Mouse (Mus musculus) limb, embryonic 13.5 days (tissue): ENCODE results near the gene Hnrnpm. TPM values are rescaled to one million over a fixed set of nuclear protein-coding genes. Genes with fewer than 3 reads are reported as not detected.
"Not testable (repeated sequence)": the region's sequence is repeated elsewhere in the genome, so short reads cannot be mapped to it uniquely, and the experiment has no call there.

Experiments
- ATAC-seq: fragments of 200-750 bp; cut with Nextera tagmentation; 2 replicates; pipeline ENCODE4 v1.8.0; 2017; ENCODE audit warnings: low read depth, moderate number of reproducible peaks, moderate TSS enrichment; ENCODE audit not compliant: low FRiP score
- H3K27ac ChIP-seq: fragments of 300-500 bp; sonication (generic); 2 replicates; pipeline ENCODE4 v1.5.1; 2015; ENCODE audit warnings: inconsistent platforms, mild to moderate bottlenecking, moderate library complexity
- H3K27me3 ChIP-seq: fragments of 300-500 bp; sonication (generic); 2 replicates; pipeline ENCODE4 v1.6.1; 2015; ENCODE audit warnings: mild to moderate bottlenecking, inconsistent platforms
- H3K36me3 ChIP-seq: fragments of 300-500 bp; sonication (generic); 2 replicates; pipeline ENCODE4 v1.6.1; 2015; ENCODE audit warnings: inconsistent platforms, mild to moderate bottlenecking, moderate library complexity
- H3K4me1 ChIP-seq: fragments of 300-500 bp; sonication (generic); 2 replicates; pipeline ENCODE4 v1.6.1; 2015; ENCODE audit warnings: inconsistent platforms
- H3K4me2 ChIP-seq: fragments of 300-500 bp; sonication (generic); replicated peaks from 2 replicates; pipeline ENCODE4 v1.6.1; 2015; ENCODE audit warnings: inconsistent platforms, mild to moderate bottlenecking, moderate library complexity
- H3K4me3 ChIP-seq: fragments of 300-500 bp; sonication (generic); 2 replicates; pipeline ENCODE4 v1.5.1; 2015; ENCODE audit warnings: moderate library complexity, mild to moderate bottlenecking, inconsistent platforms
- H3K9ac ChIP-seq: fragments of 300-500 bp; sonication (generic); 2 replicates; pipeline ENCODE4 v1.6.1; 2015; ENCODE audit warnings: mild to moderate bottlenecking, inconsistent platforms
- H3K9me3 ChIP-seq: fragments of 300-500 bp; sonication (generic); 2 replicates; pipeline ENCODE4 v1.6.1; 2016; ENCODE audit warnings: inconsistent platforms
- WGBS: fragments of 180-500 bp; shearing (Covaris S2); methylation state at CpG from one replicate; pipeline ENCODE4 v1.1.7; 2015; 5-methylcytosine and 5-hydroxymethylcytosine counted together
- polyA plus RNA-seq: library from polyadenylated mRNA; unstranded; fragments of >200 nt; fragmentation: Nextera tagmentation; extraction: Ambion mirVana; gene quantifications from 2 replicates; pipeline ENCODE4 v1.2.1, GENCODE M21; 2015

Gene Hnrnpm
- polyA plus RNA-seq, 1 experiment from 2014 or later, result 395 TPM

DNA sequence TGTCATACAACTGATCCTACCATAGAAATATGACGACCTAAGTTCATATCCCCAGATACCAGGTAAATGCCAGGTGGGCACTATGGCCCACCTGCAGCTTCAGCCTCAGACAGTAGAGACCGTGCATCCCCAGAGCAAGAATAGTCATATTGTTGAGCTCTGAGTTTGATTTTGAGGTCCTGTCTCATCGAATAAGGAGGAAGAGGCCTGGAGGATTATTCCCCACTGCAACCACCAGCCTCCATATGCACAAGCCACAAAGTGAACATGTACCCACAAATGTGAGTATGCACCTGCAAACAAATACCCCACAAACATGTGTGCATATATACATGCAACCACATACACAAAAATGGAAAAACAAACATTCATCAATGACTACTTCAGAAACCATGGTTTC is 59.4 kb downstream of the Hnrnpm start:
- no peak overlapping the region for H3K27ac ChIP-seq
- 92% methylated on average over 3 of the region's 3 CpGs for WGBS

GRCm38 (mm10) chr17:33613726-33614125 is 72.9 kb downstream of the Hnrnpm start:
- H3K4me3 ChIP-seq, H3K4me1 ChIP-seq, H3K27me3 ChIP-seq, H3K36me3 ChIP-seq, ATAC-seq, H3K4me2 ChIP-seq, H3K9ac ChIP-seq, H3K27ac ChIP-seq, H3K9me3 ChIP-seq: not testable (repeated sequence)
- WGBS, result 91% methylated on average over 5 of the region's 5 CpGs

More for the DNA sequence above, 59.4 kb downstream of the Hnrnpm start:
- Histone ChIP-seq H3K4me2 (no peak overlapping the region), H3K27me3 (no peaks in the 10 kb centered on the region), H3K36me3 (peaks cover 21% of the 10 kb centered on the region), H3K9me3 (no peaks in the 10 kb centered on the region), H3K9ac (no peak overlapping the region), H3K4me1 (peaks cover 19% of the 10 kb centered on the region), H3K4me3 (no peak overlapping the region)
- no peak for ATAC-seq

GRCm38 (mm10) chr17:33610548-33610947 is 76.1 kb downstream of the Hnrnpm start:
- Histone ChIP-seq H3K36me3 (no peaks in the 10 kb centered on the region), H3K27me3 (no peaks in the 10 kb centered on the region), H3K4me1 (no peaks in the 10 kb centered on the region), H3K4me2 (no peak overlapping the region), H3K9me3 (no peaks in the 10 kb centered on the region), H3K4me3 (no peak overlapping the region), H3K27ac (no peak overlapping the region), H3K9ac (no peak overlapping the region)
- 80% methylated on average over 7 of the region's 7 CpGs for WGBS
- ATAC-seq, result no peak

DNA sequence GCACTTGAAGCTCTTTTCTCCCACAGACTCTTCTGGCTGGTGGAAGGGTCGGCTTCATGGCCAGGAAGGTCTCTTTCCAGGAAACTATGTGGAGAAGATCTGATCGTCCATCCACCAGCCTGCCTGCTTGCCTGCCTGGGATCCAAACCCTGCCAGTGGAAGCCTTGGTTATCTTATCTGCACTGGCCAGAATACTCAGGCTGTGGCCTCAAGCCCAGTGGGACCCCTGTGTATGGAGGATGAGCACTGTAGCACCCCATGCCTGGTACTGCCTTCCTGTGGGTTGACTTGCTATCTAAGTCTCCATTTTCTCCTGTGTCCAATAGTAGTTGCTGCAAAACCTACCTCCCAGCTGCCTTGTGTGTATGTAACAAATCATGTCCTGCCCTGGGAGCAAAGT is 79.4 kb downstream of the Hnrnpm start:
- H3K36me3 ChIP-seq, result no peaks in the 10 kb centered on the region
- 88% methylated on average over 2 of the region's 2 CpGs for WGBS
- H3K27ac ChIP-seq, result no peak overlapping the region

DNA sequence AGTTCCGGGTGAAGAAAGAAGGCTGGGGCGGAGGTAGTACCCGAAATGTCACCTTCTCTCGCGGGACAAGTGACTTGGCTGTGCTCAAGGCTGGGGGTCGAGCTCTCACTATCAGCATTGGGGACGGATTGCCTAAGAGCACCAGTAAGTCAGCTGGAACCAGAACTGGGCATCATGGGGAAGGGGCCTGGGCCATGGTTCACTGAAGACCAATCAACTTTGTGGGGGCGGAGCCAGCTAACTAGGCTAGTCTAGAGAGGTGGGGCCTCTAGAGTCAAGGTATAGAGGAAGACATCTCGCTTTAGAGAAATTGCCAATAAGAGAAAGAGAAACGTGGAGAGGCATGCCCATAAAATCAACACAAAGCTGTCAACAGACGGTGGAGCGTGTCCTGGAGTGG is 84.7 kb downstream of the Hnrnpm start:
- Histone ChIP-seq H3K9me3 (peaks cover 11% of the 10 kb centered on the region), H3K27ac (no peak overlapping the region), H3K9ac (no peak overlapping the region), H3K27me3 (no peaks in the 10 kb centered on the region), H3K4me2 (no peak overlapping the region), H3K4me1 (no peaks in the 10 kb centered on the region), H3K36me3 (no peaks in the 10 kb centered on the region), H3K4me3 (no peak overlapping the region)
- 86% methylated on average over 12 of the region's 12 CpGs for WGBS
- ATAC-seq, result no peak

More for the DNA sequence above, 79.4 kb downstream of the Hnrnpm start:
- no peaks in the 10 kb centered on the region for H3K4me1 ChIP-seq
- H3K4me2 ChIP-seq, result no peak overlapping the region
- no peak overlapping the region for H3K9ac ChIP-seq
- no peaks in the 10 kb centered on the region for H3K27me3 ChIP-seq
- H3K9me3 ChIP-seq, result no peaks in the 10 kb centered on the region
- H3K4me3 ChIP-seq, result no peak overlapping the region
- no peak for ATAC-seq

GRCm38 (mm10) chr17:33600831-33601230 is 85.8 kb downstream of the Hnrnpm start:
- Histone ChIP-seq H3K4me1 (no peaks in the 10 kb centered on the region), H3K9ac (no peak overlapping the region), H3K4me2 (no peak overlapping the region), H3K36me3 (no peaks in the 10 kb centered on the region), H3K27me3 (no peaks in the 10 kb centered on the region), H3K4me3 (no peak overlapping the region), H3K9me3 (peaks cover 11% of the 10 kb centered on the region), H3K27ac (no peak overlapping the region)
- ATAC-seq, result no peak
- 89% methylated on average over 3 of the region's 3 CpGs for WGBS

DNA sequence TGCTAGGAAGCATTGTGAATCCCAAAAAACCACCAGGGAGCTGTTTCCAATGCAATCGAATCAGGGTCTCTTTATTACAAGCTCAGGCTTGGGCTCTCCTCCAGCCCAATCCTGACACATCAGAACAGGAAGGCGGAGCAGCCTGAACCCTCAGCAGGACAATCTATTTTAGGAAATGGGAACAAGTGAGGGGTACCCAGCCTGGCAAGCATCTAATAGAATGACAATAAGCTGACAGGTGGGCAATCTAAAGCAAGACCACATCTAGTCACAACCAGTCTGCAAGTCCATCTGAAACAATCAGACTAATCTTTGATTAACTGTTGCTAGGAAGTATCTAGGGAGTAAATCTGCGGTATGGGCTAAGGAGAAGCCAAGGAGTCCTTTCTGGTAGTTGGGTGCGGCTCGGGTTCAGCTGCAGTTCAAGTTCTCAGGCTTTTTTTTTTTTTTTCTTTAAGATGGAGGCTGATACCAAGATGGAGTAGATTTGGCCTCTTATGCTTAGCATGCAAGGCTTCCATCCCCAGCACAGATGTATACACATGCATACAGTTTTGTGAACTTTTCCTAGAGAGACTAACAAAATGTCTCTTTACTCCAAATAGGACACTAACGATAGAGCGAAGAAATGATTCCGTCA is 86.7 kb downstream of the Hnrnpm start:
- no peak overlapping the region for H3K9ac ChIP-seq
- WGBS, result 89% methylated on average over 8 of the region's 8 CpGs
- H3K4me3 ChIP-seq, result no peak overlapping the region
- ATAC-seq, result no peak
- peaks cover 11% of the 10 kb centered on the region for H3K9me3 ChIP-seq
- H3K36me3 ChIP-seq, result no peaks in the 10 kb centered on the region
- no peaks in the 10 kb centered on the region for H3K4me1 ChIP-seq
- H3K4me2 ChIP-seq, result no peak overlapping the region
- H3K27ac ChIP-seq, result no peak overlapping the region
- H3K27me3 ChIP-seq, result no peaks in the 10 kb centered on the region

DNA sequence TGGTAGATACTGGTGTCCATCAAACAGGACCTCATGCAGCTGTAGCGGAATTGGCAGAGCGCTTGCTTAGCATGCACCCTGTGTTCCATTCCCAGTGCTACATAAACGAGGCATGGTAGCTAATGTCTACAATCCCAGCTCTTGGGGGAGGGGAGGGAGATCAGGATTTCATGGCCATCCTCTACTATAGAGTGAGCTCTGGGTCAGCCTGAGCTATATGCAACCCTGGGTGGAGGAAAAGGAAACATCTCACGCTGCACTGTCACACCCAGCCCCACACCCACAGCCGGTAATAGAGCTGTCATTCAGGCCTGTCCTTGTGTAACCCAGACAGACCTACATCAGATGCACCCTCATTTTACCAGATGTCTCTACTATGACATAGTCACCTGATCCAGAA is 88.2 kb downstream of the Hnrnpm start:
- H3K9me3 ChIP-seq, result peaks cover 11% of the 10 kb centered on the region
- H3K4me1 ChIP-seq, result no peaks in the 10 kb centered on the region
- ATAC-seq, result no peak
- H3K4me3 ChIP-seq, result no peak overlapping the region
- no peak overlapping the region for H3K4me2 ChIP-seq
- no peaks in the 10 kb centered on the region for H3K27me3 ChIP-seq
- no peak overlapping the region for H3K27ac ChIP-seq
- no peak overlapping the region for H3K9ac ChIP-seq
- 91% methylated on average over 5 of the region's 5 CpGs for WGBS
- no peaks in the 10 kb centered on the region for H3K36me3 ChIP-seq

DNA sequence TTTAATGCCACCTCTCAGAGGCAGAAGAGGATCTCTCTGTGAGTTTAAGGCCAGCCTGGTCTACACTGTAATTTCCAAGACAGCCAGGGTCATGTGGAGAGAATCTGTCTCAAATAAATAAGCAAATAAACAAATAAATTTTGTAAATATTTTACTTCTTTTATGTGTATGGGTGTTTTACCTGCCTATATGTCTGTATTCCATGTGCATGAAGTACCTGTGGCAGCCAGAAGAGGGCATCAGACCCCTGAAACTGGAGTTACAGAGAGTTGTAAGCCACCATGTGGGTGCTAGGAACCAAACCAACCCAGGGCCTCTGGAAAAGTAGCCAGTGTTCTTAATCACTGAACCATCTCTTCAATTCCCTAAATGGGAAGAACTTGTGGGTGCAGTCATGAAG is 89.4 kb downstream of the Hnrnpm start:
- no peaks in the 10 kb centered on the region for H3K36me3 ChIP-seq
- ATAC-seq, result no peak

More for the DNA sequence above, 89.4 kb downstream of the Hnrnpm start:
- H3K9me3 ChIP-seq, result peaks cover 11% of the 10 kb centered on the region
- no peaks in the 10 kb centered on the region for H3K4me1 ChIP-seq
- no peak overlapping the region for H3K4me2 ChIP-seq
- no peak overlapping the region for H3K4me3 ChIP-seq
- H3K27me3 ChIP-seq, result no peaks in the 10 kb centered on the region
- H3K9ac ChIP-seq, result no peak overlapping the region
- H3K27ac ChIP-seq, result no peak overlapping the region

Other genes with a start within 250 kb of the Hnrnpm start
- 106 and 120 TPM in 2 replicates for gene Adamts10, start 162.7 kb downstream of the Hnrnpm start, polyA plus RNA-seq
- 3.5 and 3.7 TPM in 2 replicates for gene Myo1f, start 131.2 kb downstream of the Hnrnpm start, polyA plus RNA-seq
- gene Zfp414, start 57.8 kb downstream of the Hnrnpm start, polyA plus RNA-seq, result 51.4 and 53.7 TPM in 2 replicates
- 0.65 and 0.68 TPM in 2 replicates for gene Pram1, start 48.8 kb downstream of the Hnrnpm start, polyA plus RNA-seq
- gene March2, start 31.8 kb upstream of the Hnrnpm start, polyA plus RNA-seq, result 49.3 and 50.9 TPM in 2 replicates
- gene Rab11b, start 73.7 kb upstream of the Hnrnpm start, polyA plus RNA-seq, result 325 and 332 TPM in 2 replicates
- gene Angptl4, start 95.0 kb upstream of the Hnrnpm start, polyA plus RNA-seq, result 53.8 and 55.9 TPM in 2 replicates
- 27.6 and 29.1 TPM in 2 replicates for gene Kank3, start 123.7 kb upstream of the Hnrnpm start, polyA plus RNA-seq
- gene Rps28, start 137.7 kb upstream of the Hnrnpm start, polyA plus RNA-seq, result 962 and 978 TPM in 2 replicates
- gene Ndufa7, start 137.7 kb upstream of the Hnrnpm start, polyA plus RNA-seq, result 454 and 498 TPM in 2 replicates
- gene Cd320, start 156.2 kb upstream of the Hnrnpm start, polyA plus RNA-seq, result 67.0 and 69.7 TPM in 2 replicates
- not detected in 2 replicates for gene Gm7029, start 187.0 kb upstream of the Hnrnpm start, polyA plus RNA-seq
- gene Kifc1, start 203.8 kb upstream of the Hnrnpm start, polyA plus RNA-seq, result 8.1 and 10.0 TPM in 2 replicates
- gene Platr17, start 218.3 kb upstream of the Hnrnpm start, polyA plus RNA-seq, result 0.27 and 0.55 TPM in 2 replicates
- 59.6 and 65.4 TPM in 2 replicates for gene Daxx, start 222.6 kb upstream of the Hnrnpm start, polyA plus RNA-seq
- 27.4 and 28.4 TPM in 2 replicates for gene Tapbp, start 229.0 kb upstream of the Hnrnpm start, polyA plus RNA-seq
- 16.3 and 16.6 TPM in 2 replicates for gene Zbtb22, start 229.0 kb upstream of the Hnrnpm start, polyA plus RNA-seq
- 54.2 and 59.2 TPM in 2 replicates for gene Rgl2, start 242.7 kb upstream of the Hnrnpm start, polyA plus RNA-seq